Mouse (Mus musculus) B cell, adult 62 days (primary cell): Measurements from ENCODE around the gene Ppa1. TPM values are rescaled to one million over a fixed set of nuclear protein-coding genes. Genes with fewer than 3 reads are reported as not detected.

Experiments used
- total RNA-seq: library from RNA; stranded (reverse); gene quantifications from 4 replicates; pipeline ENCODE4 v1.2.4, GENCODE M21; 2023

Gene Ppa1
- 11.9 to 20.7 TPM (median 17.1 TPM) in 4 replicates for total RNA-seq

GRCm38 (mm10) chr10:61647790-61648736, at the start of gene Ppa1:
Gene Ppa1, plus strand, starts transcription at chr10:61648552.

GRCm38 (mm10) chr10:61680015-61680913, 31.9 kb downstream of the Ppa1 start, which contains the start of gene Sar1a:
Gene Sar1a, plus strand, starts transcription at chr10:61680299.

DNA sequence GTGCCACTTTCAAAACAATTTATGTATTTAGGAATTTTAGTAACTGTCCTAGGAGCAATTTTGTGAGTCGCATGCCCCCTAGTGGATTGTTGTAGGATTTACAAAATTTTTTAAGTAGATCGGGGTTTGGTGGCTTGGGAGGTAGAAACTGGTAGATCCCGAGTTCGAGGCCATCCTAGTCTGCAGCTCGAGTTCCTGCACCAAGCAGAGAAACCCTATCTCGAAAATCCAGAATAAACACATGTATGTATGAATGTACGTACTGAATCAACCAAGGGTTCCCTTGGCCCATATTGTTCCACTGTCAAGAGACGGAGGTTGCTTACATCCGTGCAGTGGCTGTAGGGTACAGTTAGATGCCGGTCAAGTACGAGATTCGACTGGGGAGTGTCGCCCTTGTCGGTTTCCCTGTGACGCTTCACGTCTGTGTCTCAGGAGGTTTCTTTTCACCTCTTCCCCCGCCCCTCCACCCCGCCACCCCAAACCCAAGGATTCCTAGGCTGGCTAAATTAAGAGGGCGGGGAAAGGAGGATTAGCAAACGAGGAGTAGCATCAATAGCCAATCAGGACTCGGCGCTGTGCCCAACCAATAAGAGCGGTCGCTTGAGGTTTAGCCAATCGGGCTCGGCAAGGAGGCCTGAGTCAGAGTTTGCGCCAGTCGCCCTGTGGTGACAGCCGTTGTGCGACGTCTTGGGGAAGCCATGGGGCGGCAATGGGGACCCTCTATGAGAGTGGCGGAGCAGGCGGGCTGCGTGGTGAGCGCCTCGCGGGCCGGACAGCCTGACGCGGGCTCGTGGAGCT, 46.7 kb downstream of the Ppa1 start, which contains the start of gene Tysnd1:
Tysnd1 (plus strand) TSS at position 645 of the 801 bp plus-strand sequence.

DNA sequence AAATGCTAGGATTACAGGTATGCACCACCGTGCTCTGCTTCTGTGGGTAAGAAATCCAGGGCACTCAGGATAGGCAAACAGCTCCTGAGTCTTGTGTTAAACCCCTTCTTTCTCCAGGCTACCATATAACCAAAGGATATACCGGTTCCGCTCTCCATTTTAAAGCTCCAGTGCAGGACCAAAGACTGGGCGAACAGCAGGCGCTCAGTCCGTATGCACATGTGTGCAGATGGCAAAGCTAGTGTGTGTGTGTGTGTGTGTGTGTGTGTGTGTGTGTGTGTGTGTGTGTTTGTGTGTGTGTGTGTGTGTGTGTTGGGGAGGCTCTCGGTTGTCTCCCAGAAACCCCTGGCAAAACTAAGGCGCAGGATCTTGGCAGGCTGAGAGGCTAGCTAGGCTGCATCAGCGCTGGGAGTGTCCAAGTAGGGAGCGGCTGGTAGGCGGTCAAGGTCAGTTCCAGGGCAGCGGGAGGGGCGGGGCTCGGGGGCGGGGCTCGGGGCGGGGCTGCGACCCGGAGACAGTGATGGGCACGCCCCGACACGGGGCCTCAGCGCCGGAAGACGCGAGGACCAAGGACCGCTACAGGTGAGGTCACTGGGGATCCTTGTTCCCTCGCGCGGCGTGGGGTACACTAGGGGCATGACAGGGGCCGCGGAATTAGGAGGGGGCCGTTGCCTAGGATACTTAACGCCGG, 66.6 kb downstream of the Ppa1 start, which contains the start of gene Aifm2:
Aifm2 (plus strand) TSS at position 493 of the 691 bp plus-strand sequence.

Other genes with a start within 250 kb of the Ppa1 start
- gene Nodal, start 230.6 kb upstream of the Ppa1 start, total RNA-seq: not detected in 4 replicates
- 115 to 126 TPM (median 119 TPM) in 4 replicates for gene Eif4ebp2, start 195.9 kb upstream of the Ppa1 start, total RNA-seq
- 10.1 to 12.0 TPM (median 11.2 TPM) in 4 replicates for gene Lrrc20, start 172.8 kb upstream of the Ppa1 start, total RNA-seq
- gene Npffr1, start 53.1 kb upstream of the Ppa1 start, total RNA-seq: not detected in 4 replicates
- 241 to 260 TPM (median 256 TPM) in 4 replicates for gene Sar1a, start 31.7 kb downstream of the Ppa1 start, total RNA-seq
- 20.5 to 24.5 TPM (median 22.4 TPM) in 4 replicates for gene Tysnd1, start 47.0 kb downstream of the Ppa1 start, total RNA-seq
- gene Aifm2, start 66.7 kb downstream of the Ppa1 start, total RNA-seq: 3.2 to 6.2 TPM (median 4.6 TPM) in 4 replicates
- not detected in 4 replicates for gene H2afy2, start 135.6 kb downstream of the Ppa1 start, total RNA-seq